Mouse (Mus musculus) embryonic facial prominence, embryonic 11.5 days (tissue): ENCODE results near the gene Tmem131. TPM values are rescaled to one million over a fixed set of nuclear protein-coding genes. Genes with fewer than 3 reads are reported as not detected.

ENCODE experiments used
- ATAC-seq: fragments of 200-750 bp; cut with Nextera tagmentation; replicated peaks from 2 replicates; pipeline ENCODE4 v1.8.0; 2017; ENCODE audit warnings: low read depth; ENCODE audit not compliant: insufficient number of reproducible peaks, low FRiP score, low TSS enrichment
- DNase-seq: peaks from one replicate; pipeline ENCODE4 v3.0.0-alpha.2; 2015; ENCODE audit warnings: low spot score
- H3K27ac ChIP-seq: fragments of 300-500 bp; sonication (generic); replicated peaks from 2 replicates; pipeline ENCODE4 v1.5.1; 2014; ENCODE audit warnings: mild to moderate bottlenecking, low read depth, low read length, control low read depth
- H3K27me3 ChIP-seq: fragments of 300-500 bp; sonication (generic); 2 replicates; pipeline ENCODE4 v1.6.1; 2014; ENCODE audit warnings: mild to moderate bottlenecking, low read length, moderate library complexity, mixed read lengths; ENCODE audit not compliant: control insufficient read depth, insufficient read depth
- H3K36me3 ChIP-seq: fragments of 300-500 bp; sonication (generic); replicated peaks from 2 replicates; pipeline ENCODE4 v1.6.1; 2014; ENCODE audit warnings: low read depth, mild to moderate bottlenecking, low read length, moderate library complexity, mixed read lengths; ENCODE audit not compliant: control insufficient read depth, insufficient read depth
- H3K4me1 ChIP-seq: fragments of 300-500 bp; sonication (generic); 2 replicates; pipeline ENCODE4 v1.6.1; 2014; ENCODE audit warnings: low read length, mixed read lengths; ENCODE audit not compliant: control insufficient read depth, insufficient read depth
- H3K4me2 ChIP-seq: fragments of 300-500 bp; sonication (generic); 2 replicates; pipeline ENCODE4 v1.6.1; 2014; ENCODE audit warnings: low read depth, mild to moderate bottlenecking, control low read depth, low read length, moderate library complexity
- H3K4me3 ChIP-seq: fragments of 300-500 bp; sonication (generic); 2 replicates; pipeline ENCODE4 v1.5.1; 2014; ENCODE audit warnings: low read depth, low read length, control low read depth
- H3K9ac ChIP-seq: fragments of 300-500 bp; sonication (generic); replicated peaks from 2 replicates; pipeline ENCODE4 v1.6.1; 2014; ENCODE audit warnings: mild to moderate bottlenecking, control low read depth, low read length
- H3K9me3 ChIP-seq: fragments of 300-500 bp; sonication (generic); replicated peaks from 2 replicates; pipeline ENCODE4 v1.6.1; 2016; ENCODE audit warnings: mild to moderate bottlenecking, low read length, inconsistent platforms, mixed read lengths; ENCODE audit not compliant: control insufficient read depth
- WGBS: fragments of 180-500 bp; shearing (Covaris S2); extraction: QIAGEN DNeasy Blood & Tissue Kit; methylation state at CpG from one replicate; pipeline ENCODE4 v1.1.7; 2014; 5-methylcytosine and 5-hydroxymethylcytosine counted together
- polyA plus RNA-seq: library from polyadenylated mRNA; unstranded; fragments of >200 nt; fragmentation: Nextera tagmentation; extraction: Ambion mirVana; gene quantifications from 2 replicates; pipeline ENCODE4 v1.2.1, GENCODE M21; 2014

The Tmem131 gene
- polyA plus RNA-seq, 1 experiment from 2014 or later, result 18.9 TPM

- H3K36me3 ChIP-seq, result no peaks in the 10 kb centered on the region
- no peak for ATAC-seq
- no peak overlapping the region for H3K4me3 ChIP-seq
- no peak overlapping the region for H3K9ac ChIP-seq
- 78% methylated on average over 7 of the region's 8 CpGs for WGBS
- H3K27ac ChIP-seq, result no peak overlapping the region
- no peaks in the 10 kb centered on the region for H3K9me3 ChIP-seq
- H3K4me1 ChIP-seq, result no peaks in the 10 kb centered on the region
- H3K27me3 ChIP-seq, result no peaks in the 10 kb centered on the region
- H3K4me2 ChIP-seq, result no peak overlapping the region
- DNase-seq, result no peak
These were observed 4.0 kb upstream of the Tmem131 start for GRCm38 (mm10) chr1:36947448-36947847.

- Histone ChIP-seq H3K4me2 (peak overlapping the region; percentile 48), H3K36me3 (no peaks in the 10 kb centered on the region), H3K4me3 (peak overlapping the region; percentile 91), H3K9me3 (no peaks in the 10 kb centered on the region), H3K27ac (no peak overlapping the region), H3K27me3 (no peaks in the 10 kb centered on the region), H3K9ac (peak overlapping the region; percentile 91), H3K4me1 (no peaks in the 10 kb centered on the region)
- ATAC-seq (no peak), DNase-seq (no peak)
- WGBS, result 46% methylated on average over 3 of the region's 3 CpGs
These were observed 3.1 kb downstream of the Tmem131 start for GRCm38 (mm10) chr1:36940381-36940762.

GRCm38 (mm10) chr1:36939506-36940380 lies 3.7 kb downstream of the Tmem131 start:
- H3K27me3 ChIP-seq, result no peaks in the 10 kb centered on the region
- peak overlapping the region; percentile 91 for H3K4me3 ChIP-seq
- peak overlapping the region; percentile 68 for H3K4me2 ChIP-seq
- peak overlapping the region; percentile 79 for H3K27ac ChIP-seq
- no peaks in the 10 kb centered on the region for H3K9me3 ChIP-seq
- under 1% methylated on average over 63 of the region's 79 CpGs for WGBS
- no peaks in the 10 kb centered on the region for H3K36me3 ChIP-seq
- peak overlapping the region; percentile 91 for H3K9ac ChIP-seq
- DNase-seq (peak; percentile 95), ATAC-seq (peak; percentile 96)
- no peaks in the 10 kb centered on the region for H3K4me1 ChIP-seq

GRCm38 (mm10) chr1:36938801-36939286 lies 4.6 kb downstream of the Tmem131 start:
- WGBS, result under 1% methylated on average over 41 of the region's 59 CpGs
- no peak; the same call in 1 of the 2 replicates for ATAC-seq

GRCm38 (mm10) chr1:36938348-36938747 lies 5.1 kb downstream of the Tmem131 start:
- WGBS, result 5% methylated on average over 9 of the region's 9 CpGs

More at GRCm38 (mm10) chr1:36938801-36939286, 4.6 kb downstream of the Tmem131 start:
- Histone ChIP-seq H3K9ac (peak overlapping the region; percentile 91), H3K4me1 (no peaks in the 10 kb centered on the region), H3K4me2 (peak overlapping the region; percentile 68), H3K27ac (peak overlapping the region; percentile 79), H3K4me3 (peak overlapping the region; percentile 91), H3K27me3 (no peaks in the 10 kb centered on the region), H3K36me3 (no peaks in the 10 kb centered on the region), H3K9me3 (no peaks in the 10 kb centered on the region)
- peak; percentile 35 for DNase-seq

GRCm38 (mm10) chr1:36937648-36938047 lies 5.8 kb downstream of the Tmem131 start:
- Histone ChIP-seq H3K4me3 (peak overlapping the region; percentile 91), H3K4me2 (peak overlapping the region; percentile 68; the same call in 1 of the 2 replicates), H3K9ac (no peak overlapping the region), H3K27ac (no peak overlapping the region), H3K36me3 (no peaks in the 10 kb centered on the region), H3K27me3 (no peaks in the 10 kb centered on the region), H3K4me1 (no peaks in the 10 kb centered on the region), H3K9me3 (no peaks in the 10 kb centered on the region)
- ATAC-seq (no peak), DNase-seq (peak; percentile 53)
- WGBS, result 28% methylated on average over 3 of the region's 3 CpGs

More at GRCm38 (mm10) chr1:36938348-36938747, 5.1 kb downstream of the Tmem131 start:
- peak overlapping the region; percentile 91 for H3K4me3 ChIP-seq
- peak overlapping the region; percentile 91 for H3K9ac ChIP-seq
- no peaks in the 10 kb centered on the region for H3K4me1 ChIP-seq
- ATAC-seq (no peak), DNase-seq (no peak)
- H3K4me2 ChIP-seq, result peak overlapping the region; percentile 68
- H3K9me3 ChIP-seq, result no peaks in the 10 kb centered on the region
- H3K27ac ChIP-seq, result no peak overlapping the region
- no peaks in the 10 kb centered on the region for H3K36me3 ChIP-seq
- no peaks in the 10 kb centered on the region for H3K27me3 ChIP-seq

- 40% methylated on average over 2 of the region's 2 CpGs for WGBS
- H3K4me2 ChIP-seq, result no peak overlapping the region
- H3K4me3 ChIP-seq, result no peak overlapping the region
- no peaks in the 10 kb centered on the region for H3K4me1 ChIP-seq
- H3K36me3 ChIP-seq, result no peaks in the 10 kb centered on the region
- no peak for ATAC-seq
- H3K9ac ChIP-seq, result no peak overlapping the region
- no peaks in the 10 kb centered on the region for H3K9me3 ChIP-seq
- H3K27me3 ChIP-seq, result no peaks in the 10 kb centered on the region
- no peak overlapping the region for H3K27ac ChIP-seq
- no peak for DNase-seq
These were observed 6.5 kb downstream of the Tmem131 start for GRCm38 (mm10) chr1:36937015-36937414.

GRCm38 (mm10) chr1:36936567-36936966 lies 6.9 kb downstream of the Tmem131 start:
- Histone ChIP-seq H3K27me3 (no peaks in the 10 kb centered on the region), H3K4me2 (no peak overlapping the region), H3K36me3 (no peaks in the 10 kb centered on the region), H3K9me3 (no peaks in the 10 kb centered on the region), H3K4me1 (no peaks in the 10 kb centered on the region), H3K4me3 (no peak overlapping the region), H3K27ac (no peak overlapping the region), H3K9ac (no peak overlapping the region)
- DNase-seq (no peak), ATAC-seq (no peak)
- WGBS, result 79% methylated on average over 7 of the region's 7 CpGs
